Mouse (Mus musculus) hindbrain, embryonic 11.5 days (tissue): Measurements from ENCODE around the gene B020004J07Rik. TPM values are rescaled to one million over a fixed set of nuclear protein-coding genes. Genes with fewer than 3 reads are reported as not detected.

Source experiments
- polyA plus RNA-seq: library from polyadenylated mRNA; unstranded; fragments of >200 nt; fragmentation: Nextera tagmentation; extraction: Ambion mirVana; gene quantifications from 2 replicates; pipeline ENCODE4 v1.2.1, GENCODE M21; 2014

The B020004J07Rik gene
- polyA plus RNA-seq, 1 experiment from 2014 or later = not detected

Other genes with a start within 250 kb of the B020004J07Rik start
- 78.1 and 83.3 TPM in 2 replicates for gene Leprot, start 196.3 kb downstream of the B020004J07Rik start, polyA plus RNA-seq
- 5.3 and 6.5 TPM in 2 replicates for gene Lepr, start 126.6 kb downstream of the B020004J07Rik start, polyA plus RNA-seq
- gene C130073F10Rik, start 49.8 kb upstream of the B020004J07Rik start, polyA plus RNA-seq = not detected in 2 replicates
- not detected in 2 replicates for gene Gm12800, start 65.1 kb upstream of the B020004J07Rik start, polyA plus RNA-seq
- gene Gm12794, start 96.4 kb upstream of the B020004J07Rik start, polyA plus RNA-seq = not detected in 2 replicates
- not detected in 2 replicates for gene Gm12790, start 137.0 kb upstream of the B020004J07Rik start, polyA plus RNA-seq
- gene Gm12789, start 142.6 kb upstream of the B020004J07Rik start, polyA plus RNA-seq = not detected in 2 replicates
- 7.0 and 8.2 TPM in 2 replicates for gene Pde4b, start 243.5 kb upstream of the B020004J07Rik start, polyA plus RNA-seq